Mouse (Mus musculus) CD4-positive, CD25-positive, alpha-beta regulatory T cell, adult 2 months (primary cell): ENCODE data around the gene Orm3.

Source experiments
- DNase-seq: peaks from one replicate; pipeline ENCODE4 v3.0.0-alpha.2; 2012; ENCODE audit warnings: low read depth, low spot score

The Orm3 gene

GRCm38 (mm10) chr4:63370897-63371296 is 14.9 kb downstream of the Orm3 start:
- no peak for DNase-seq

- DNase-seq, result peak; percentile 85
Measured at GRCm38 (mm10) chr4:63371890-63372289, 15.9 kb downstream of the Orm3 start.

GRCm38 (mm10) chr4:63373404-63373803 is 17.4 kb downstream of the Orm3 start:
- no peak for DNase-seq

- DNase-seq, result no peak
Measured at GRCm38 (mm10) chr4:63374331-63374730, 18.4 kb downstream of the Orm3 start.

GRCm38 (mm10) chr4:63375367-63375766 is 19.4 kb downstream of the Orm3 start:
- DNase-seq, result no peak

- DNase-seq, result no peak
Measured at GRCm38 (mm10) chr4:63377483-63377882, 21.5 kb downstream of the Orm3 start.

- DNase-seq, result no peak
Measured at GRCm38 (mm10) chr4:63382676-63383369, 26.9 kb downstream of the Orm3 start.

GRCm38 (mm10) chr4:63383474-63383873 is 27.5 kb downstream of the Orm3 start:
- DNase-seq, result peak; percentile 45

- peak; percentile 52 for DNase-seq
Measured at GRCm38 (mm10) chr4:63384262-63384661, 28.3 kb downstream of the Orm3 start.

- peak; percentile 67 for DNase-seq
Measured at GRCm38 (mm10) chr4:63385253-63385652, 29.3 kb downstream of the Orm3 start.

- DNase-seq, result peak; percentile 97
Measured at GRCm38 (mm10) chr4:63385784-63386183, 29.8 kb downstream of the Orm3 start.

GRCm38 (mm10) chr4:63388029-63388428 is 32.1 kb downstream of the Orm3 start:
- DNase-seq, result peak; percentile 41

- DNase-seq, result peak; percentile 78
Measured at GRCm38 (mm10) chr4:63389121-63389886, 33.3 kb downstream of the Orm3 start.

- DNase-seq, result peak; percentile 43
Measured at GRCm38 (mm10) chr4:63389887-63390528, 34.0 kb downstream of the Orm3 start.

GRCm38 (mm10) chr4:63391322-63391721 is 35.4 kb downstream of the Orm3 start:
- peak; percentile 69 for DNase-seq

GRCm38 (mm10) chr4:63397981-63398537 is 42.1 kb downstream of the Orm3 start:
- DNase-seq, result no peak

GRCm38 (mm10) chr4:63398854-63399609 is 43.1 kb downstream of the Orm3 start:
- peak; percentile 80 for DNase-seq

- peak; percentile 49 for DNase-seq
Measured at GRCm38 (mm10) chr4:63399691-63400270, 43.8 kb downstream of the Orm3 start.

- DNase-seq, result peak; percentile 72
Measured at GRCm38 (mm10) chr4:63400541-63401306, 44.8 kb downstream of the Orm3 start.

GRCm38 (mm10) chr4:63401620-63402019 is 45.7 kb downstream of the Orm3 start:
- no peak for DNase-seq
